Mouse (Mus musculus): ENCODE measurements around the gene Frem2. TPM values are rescaled to one million over a fixed set of nuclear protein-coding genes. Genes with fewer than 3 reads are reported as not detected.

Frem2 gene
- polyA plus RNA-seq, 1 experiment from 2014 or later = 0.30 TPM

GRCm38 (mm10) chr3:53579121-53579704 lies 77.9 kb downstream of the Frem2 start:
- 66% methylated on average over 10 of the region's 10 CpGs for WGBS (ENCODE audit: insufficient replicate concordance)
- Histone ChIP-seq H3K4me2 (no peak overlapping the region), H3K27ac (replicated peaks) (no peak overlapping the region), H3K36me3 (replicated peaks) (no peaks in the 10 kb centered on the region), H3K4me1 (replicated peaks) (no peaks in the 10 kb centered on the region), H3K9me3 (replicated peaks) (no peaks in the 10 kb centered on the region), H3K27me3 (no peaks in the 10 kb centered on the region), H3K4me3 (replicated peaks) (no peak overlapping the region), H3K9ac (no peak overlapping the region)
- ATAC-seq (ENCODE audit: insufficient read depth) = no peak

GRCm38 (mm10) chr3:53576320-53577116 lies 80.6 kb downstream of the Frem2 start:
- Histone ChIP-seq H3K36me3 (replicated peaks) (no peaks in the 10 kb centered on the region), H3K9me3 (replicated peaks) (no peaks in the 10 kb centered on the region), H3K4me2 (no peak overlapping the region), H3K4me1 (replicated peaks) (no peaks in the 10 kb centered on the region), H3K4me3 (replicated peaks) (no peak overlapping the region), H3K9ac (no peak overlapping the region), H3K27me3 (no peaks in the 10 kb centered on the region), H3K27ac (replicated peaks) (no peak overlapping the region)
- no peak for ATAC-seq (ENCODE audit: insufficient read depth)
- 45% methylated on average over 7 of the region's 7 CpGs for WGBS (ENCODE audit: insufficient replicate concordance)

- Histone ChIP-seq H3K4me2 (no peak overlapping the region), H3K9me3 (replicated peaks) (no peaks in the 10 kb centered on the region), H3K27me3 (no peaks in the 10 kb centered on the region), H3K4me1 (replicated peaks) (no peaks in the 10 kb centered on the region), H3K9ac (no peak overlapping the region), H3K36me3 (replicated peaks) (no peaks in the 10 kb centered on the region), H3K27ac (replicated peaks) (no peak overlapping the region), H3K4me3 (replicated peaks) (no peak overlapping the region)
- 70% methylated on average over 9 of the region's 9 CpGs for WGBS (ENCODE audit: insufficient replicate concordance)
- no peak for ATAC-seq (ENCODE audit: insufficient read depth)
These were observed 83.0 kb downstream of the Frem2 start for GRCm38 (mm10) chr3:53574123-53574522.

GRCm38 (mm10) chr3:53571663-53572062 lies 85.5 kb downstream of the Frem2 start:
- H3K9me3 ChIP-seq (replicated peaks) = no peaks in the 10 kb centered on the region
- H3K27me3 ChIP-seq = no peaks in the 10 kb centered on the region
- no peak overlapping the region for H3K4me3 ChIP-seq (replicated peaks)
- ATAC-seq (ENCODE audit: insufficient read depth) = no peak
- 51% methylated on average over 6 of the region's 6 CpGs for WGBS (ENCODE audit: insufficient replicate concordance)
- no peak overlapping the region for H3K27ac ChIP-seq (replicated peaks)
- H3K9ac ChIP-seq = no peak overlapping the region
- H3K4me1 ChIP-seq (replicated peaks) = no peaks in the 10 kb centered on the region
- H3K36me3 ChIP-seq (replicated peaks) = no peaks in the 10 kb centered on the region
- H3K4me2 ChIP-seq = no peak overlapping the region

GRCm38 (mm10) chr3:53564521-53564920 lies 92.6 kb downstream of the Frem2 start:
- H3K36me3 ChIP-seq (replicated peaks) = no peaks in the 10 kb centered on the region
- ATAC-seq (ENCODE audit: insufficient read depth) = no peak
- H3K9ac ChIP-seq = no peak overlapping the region

GRCm38 (mm10) chr3:53563746-53564145 lies 93.4 kb downstream of the Frem2 start:
- ATAC-seq (ENCODE audit: insufficient read depth) = no peak
- Histone ChIP-seq H3K36me3 (replicated peaks) (no peaks in the 10 kb centered on the region), H3K4me3 (replicated peaks) (no peak overlapping the region), H3K27ac (replicated peaks) (no peak overlapping the region), H3K9ac (no peak overlapping the region), H3K4me1 (replicated peaks) (peaks cover 9% of the 10 kb centered on the region; the same call in 1 of the 2 replicates), H3K9me3 (replicated peaks) (no peaks in the 10 kb centered on the region), H3K4me2 (no peak overlapping the region), H3K27me3 (no peaks in the 10 kb centered on the region)
- 48% methylated on average over 7 of the region's 7 CpGs for WGBS (ENCODE audit: insufficient replicate concordance)

More at GRCm38 (mm10) chr3:53564521-53564920, 92.6 kb downstream of the Frem2 start:
- H3K4me3 ChIP-seq (replicated peaks) = no peak overlapping the region
- H3K4me1 ChIP-seq (replicated peaks) = peaks cover 9% of the 10 kb centered on the region; the same call in 1 of the 2 replicates
- H3K9me3 ChIP-seq (replicated peaks) = no peaks in the 10 kb centered on the region
- H3K4me2 ChIP-seq = no peak overlapping the region
- H3K27ac ChIP-seq (replicated peaks) = no peak overlapping the region
- no peaks in the 10 kb centered on the region for H3K27me3 ChIP-seq
- 60% methylated on average over 7 of the region's 7 CpGs for WGBS (ENCODE audit: insufficient replicate concordance)

- no peak overlapping the region for H3K27ac ChIP-seq (replicated peaks)
- WGBS (ENCODE audit: insufficient replicate concordance) = 29% methylated on average over 7 of the region's 7 CpGs
- no peak for ATAC-seq (ENCODE audit: insufficient read depth)
These were observed 95.3 kb downstream of the Frem2 start for GRCm38 (mm10) chr3:53561813-53562212.

GRCm38 (mm10) chr3:53559056-53559455 lies 98.1 kb downstream of the Frem2 start:
- peaks cover 9% of the 10 kb centered on the region; the same call in 1 of the 2 replicates for H3K4me1 ChIP-seq (replicated peaks)
- ATAC-seq (ENCODE audit: insufficient read depth) = no peak
- H3K9me3 ChIP-seq (replicated peaks) = no peaks in the 10 kb centered on the region
- H3K4me2 ChIP-seq = no peak overlapping the region
- H3K27me3 ChIP-seq = no peaks in the 10 kb centered on the region
- no peak overlapping the region for H3K9ac ChIP-seq
- WGBS (ENCODE audit: insufficient replicate concordance) = 28% methylated on average over 6 of the region's 6 CpGs
- no peak overlapping the region for H3K4me3 ChIP-seq (replicated peaks)
- H3K27ac ChIP-seq (replicated peaks) = no peak overlapping the region
- no peaks in the 10 kb centered on the region for H3K36me3 ChIP-seq (replicated peaks)

More at GRCm38 (mm10) chr3:53561813-53562212, 95.3 kb downstream of the Frem2 start:
- H3K4me1 ChIP-seq (replicated peaks) = peaks cover 9% of the 10 kb centered on the region; the same call in 1 of the 2 replicates
- no peak overlapping the region for H3K4me2 ChIP-seq
- H3K36me3 ChIP-seq (replicated peaks) = no peaks in the 10 kb centered on the region
- H3K27me3 ChIP-seq = no peaks in the 10 kb centered on the region
- no peak overlapping the region for H3K9ac ChIP-seq
- H3K9me3 ChIP-seq (replicated peaks) = no peaks in the 10 kb centered on the region
- no peak overlapping the region for H3K4me3 ChIP-seq (replicated peaks)

GRCm38 (mm10) chr3:53558230-53558629 lies 98.9 kb downstream of the Frem2 start:
- peaks cover 9% of the 10 kb centered on the region; the same call in 1 of the 2 replicates for H3K4me1 ChIP-seq (replicated peaks)
- whole genome bisulfite sequencing (ENCODE audit: insufficient replicate concordance) = 75% methylated on average over 9 of the region's 9 CpGs
- no peak overlapping the region for H3K4me2 ChIP-seq
- H3K27me3 ChIP-seq = no peaks in the 10 kb centered on the region
- no peak overlapping the region for H3K9ac ChIP-seq
- ATAC-seq (ENCODE audit: insufficient read depth) = no peak
- no peak overlapping the region for H3K27ac ChIP-seq (replicated peaks)
- no peaks in the 10 kb centered on the region for H3K36me3 ChIP-seq (replicated peaks)
- H3K4me3 ChIP-seq (replicated peaks) = no peak overlapping the region
- no peaks in the 10 kb centered on the region for H3K9me3 ChIP-seq (replicated peaks)

- H3K27ac ChIP-seq (replicated peaks) = no peak overlapping the region
- ATAC-seq (ENCODE audit: insufficient read depth) = no peak
- H3K4me2 ChIP-seq = no peak overlapping the region
- no peaks in the 10 kb centered on the region for H3K9me3 ChIP-seq (replicated peaks)
- peaks cover 9% of the 10 kb centered on the region; the same call in 1 of the 2 replicates for H3K4me1 ChIP-seq (replicated peaks)
- H3K9ac ChIP-seq = no peak overlapping the region
- no peaks in the 10 kb centered on the region for H3K36me3 ChIP-seq (replicated peaks)
- 66% methylated on average over 16 of the region's 16 CpGs for WGBS (ENCODE audit: insufficient replicate concordance)
- H3K27me3 ChIP-seq = no peaks in the 10 kb centered on the region
- H3K4me3 ChIP-seq (replicated peaks) = no peak overlapping the region
These were observed 99.6 kb downstream of the Frem2 start for GRCm38 (mm10) chr3:53557388-53558214.
